Mouse (Mus musculus) heart, adult 2 months (tissue): ENCODE results near the gene Itga8.

Experiments
- CTCF ChIP-seq: fragments of 200-600 bp; IDR thresholded peaks from 2 replicates; pipeline ENCODE4 v1.8.1; 2022; ENCODE audit warnings: antibody characterized with exemption, mild to moderate bottlenecking, moderate library complexity
- POLR2A ChIP-seq: fragments of 200-500 bp; IDR thresholded peaks from 2 replicates; pipeline ENCODE4 v1.6.1; 2011; ENCODE audit warnings: mild to moderate bottlenecking, low read depth, low read length, control low read depth; ENCODE audit not compliant: insufficient read depth

- no peak for TF ChIP-seq POLR2A
- TF ChIP-seq CTCF = no peak
Observed at GRCm38 (mm10) chr2:12300449-12301228, 1.1 kb downstream of the Itga8 start.
